Mouse (Mus musculus) c-Kit-positive CD71-positive TER-119-negative erythroid progenitor cells, embryonic 14.5 days (primary cell): ENCODE results near the gene Ankmy2.

Source experiments
- DNase-seq: peaks from one replicate; pipeline ENCODE4 v3.0.0-alpha.2; 2013; ENCODE audit warnings: low read depth

The Ankmy2 gene

GRCm38 (mm10) chr12:36156637-36157303 is at the start of gene Ankmy2:
Gene Ankmy2 (plus strand): TSS chr12:36157114.
- DNase-seq = peak; percentile 87

- no peak for DNase-seq
These were observed 48.5 kb upstream of the Ankmy2 start for GRCm38 (mm10) chr12:36108442-36108841.

GRCm38 (mm10) chr12:36110457-36110856 is 46.5 kb upstream of the Ankmy2 start:
- no peak for DNase-seq

GRCm38 (mm10) chr12:36111110-36111509 is 45.8 kb upstream of the Ankmy2 start:
- DNase-seq = no peak

- DNase-seq = no peak
These were observed 44.8 kb upstream of the Ankmy2 start for GRCm38 (mm10) chr12:36112081-36112480.

GRCm38 (mm10) chr12:36117161-36117560 is 39.8 kb upstream of the Ankmy2 start:
- DNase-seq = no peak

GRCm38 (mm10) chr12:36119244-36119643 is 37.7 kb upstream of the Ankmy2 start:
- no peak for DNase-seq

- DNase-seq = no peak
These were observed 30.9 kb upstream of the Ankmy2 start for GRCm38 (mm10) chr12:36126049-36126448.

- no peak for DNase-seq
These were observed 27.1 kb upstream of the Ankmy2 start for GRCm38 (mm10) chr12:36129826-36130225.

GRCm38 (mm10) chr12:36132254-36132653 is 24.7 kb upstream of the Ankmy2 start:
- DNase-seq = no peak

- no peak for DNase-seq
These were observed 24.2 kb upstream of the Ankmy2 start for GRCm38 (mm10) chr12:36132668-36133067.

GRCm38 (mm10) chr12:36133547-36133946 is 23.4 kb upstream of the Ankmy2 start:
- DNase-seq = no peak

GRCm38 (mm10) chr12:36134111-36134510 is 22.8 kb upstream of the Ankmy2 start:
- no peak for DNase-seq

- no peak for DNase-seq
These were observed 21.5 kb upstream of the Ankmy2 start for GRCm38 (mm10) chr12:36135409-36135808.

- no peak for DNase-seq
These were observed 20.6 kb upstream of the Ankmy2 start for GRCm38 (mm10) chr12:36136285-36136684.

GRCm38 (mm10) chr12:36137192-36137591 is 19.7 kb upstream of the Ankmy2 start:
- no peak for DNase-seq

GRCm38 (mm10) chr12:36140401-36140800 is 16.5 kb upstream of the Ankmy2 start:
- no peak for DNase-seq

- no peak for DNase-seq
These were observed 10.5 kb upstream of the Ankmy2 start for GRCm38 (mm10) chr12:36146230-36147011.

GRCm38 (mm10) chr12:36150265-36150664 is 6.6 kb upstream of the Ankmy2 start:
- DNase-seq = no peak

- no peak for DNase-seq
These were observed 6.2 kb upstream of the Ankmy2 start for GRCm38 (mm10) chr12:36150737-36151136.

GRCm38 (mm10) chr12:36155141-36155641 is 1.7 kb upstream of the Ankmy2 start:
- no peak for DNase-seq

- no peak for DNase-seq
These were observed 745 bp upstream of the Ankmy2 start for GRCm38 (mm10) chr12:36156101-36156636.

- DNase-seq = no peak
These were observed 357 bp downstream of the Ankmy2 start for GRCm38 (mm10) chr12:36157304-36157637.
